Mouse (Mus musculus): ENCODE measurements at regions not wholly inside any gene's neighbourhood (a gene's known extent, or its start where the extent isn't known, plus 50 kb on each side); places are given as distances from the start of the nearest gene placed in this dataset.

DNA sequence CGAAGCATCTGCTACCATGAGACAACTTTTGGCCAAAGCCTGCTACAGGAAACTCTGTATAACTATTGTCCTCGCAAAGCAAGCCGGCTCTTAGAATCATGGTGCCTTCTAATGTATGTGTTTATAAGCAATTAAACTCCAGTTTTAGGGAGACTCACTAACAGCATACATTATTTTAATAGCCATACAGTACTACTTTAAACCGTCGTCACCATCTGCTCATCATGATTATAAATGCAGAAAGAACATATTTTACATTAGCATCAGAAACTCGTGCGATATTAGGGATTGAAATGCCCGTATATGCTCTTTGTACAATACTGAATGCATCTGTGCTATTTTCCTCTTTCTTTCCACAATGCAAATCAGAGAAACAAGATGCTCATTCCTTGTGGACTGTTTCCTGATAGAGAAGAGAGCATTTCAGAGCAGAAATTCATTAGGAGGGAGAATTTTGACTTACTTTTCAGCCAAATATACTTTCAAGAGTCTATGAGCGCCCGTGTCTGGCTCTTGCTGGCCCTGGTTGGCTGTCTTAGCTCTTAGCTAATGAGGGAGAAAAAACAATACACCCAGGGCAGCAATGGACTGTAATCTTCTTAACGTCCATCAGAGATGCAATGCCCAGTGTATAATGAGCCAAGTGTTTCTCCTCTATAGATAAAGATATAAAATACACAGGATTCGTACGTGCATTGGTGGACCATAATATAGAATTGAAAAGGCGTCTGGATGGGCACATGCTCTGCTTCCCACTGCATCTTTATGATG lies 153.9 kb downstream of the Cdca7 start:
- TF ChIP-seq CTCF (IDR thresholded peaks at IDR 0.05) (no peak), EP300 (IDR thresholded peaks at IDR 0.05) (no peak)
